Mouse (Mus musculus) activated CD4-positive, CD25-positive, alpha-beta regulatory T cell, adult 4 months (primary cell): ENCODE data around the gene Ptgfrn. TPM values are rescaled to one million over a fixed set of nuclear protein-coding genes. Genes with fewer than 3 reads are reported as not detected.

Source experiments
- ATAC-seq: one replicate; pipeline ENCODE4 v1.8.0; 2017
- polyA plus RNA-seq, 2 experiments: library from polyadenylated mRNA; unstranded; fragments of 100-300 nt; shearing (Covaris generic); gene quantifications; one replicate each; pipeline ENCODE4 v1.2.1; 2017

The Ptgfrn gene
- polyA plus RNA-seq, 2 experiments from 2014 or later, result 1.1 to 1.5 TPM

GRCm38 (mm10) chr3:101077710-101078100, 32.4 kb downstream of the Ptgfrn start:
- no peak for ATAC-seq

GRCm38 (mm10) chr3:101076966-101077709, 32.9 kb downstream of the Ptgfrn start:
- no peak for ATAC-seq

DNA sequence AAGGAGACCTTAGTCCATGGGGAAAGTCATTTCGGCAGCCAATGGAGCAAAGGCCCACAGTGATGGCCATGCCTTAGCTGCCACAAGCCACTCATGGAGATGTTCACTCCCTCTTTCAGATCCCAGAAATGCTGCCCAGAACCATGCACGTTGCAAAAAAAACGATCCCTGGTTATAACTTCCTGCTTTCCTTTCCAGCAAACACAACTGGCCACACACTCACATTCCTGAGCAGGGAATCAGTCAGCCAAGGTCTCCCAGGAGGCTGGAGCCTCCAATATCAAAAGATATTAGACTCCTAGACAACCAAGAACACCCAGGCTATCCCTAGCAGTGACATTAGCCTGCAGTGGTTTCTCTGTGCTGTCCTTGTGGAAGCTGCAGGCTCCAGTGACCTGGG, 34.2 kb downstream of the Ptgfrn start:
- no peak for ATAC-seq

DNA sequence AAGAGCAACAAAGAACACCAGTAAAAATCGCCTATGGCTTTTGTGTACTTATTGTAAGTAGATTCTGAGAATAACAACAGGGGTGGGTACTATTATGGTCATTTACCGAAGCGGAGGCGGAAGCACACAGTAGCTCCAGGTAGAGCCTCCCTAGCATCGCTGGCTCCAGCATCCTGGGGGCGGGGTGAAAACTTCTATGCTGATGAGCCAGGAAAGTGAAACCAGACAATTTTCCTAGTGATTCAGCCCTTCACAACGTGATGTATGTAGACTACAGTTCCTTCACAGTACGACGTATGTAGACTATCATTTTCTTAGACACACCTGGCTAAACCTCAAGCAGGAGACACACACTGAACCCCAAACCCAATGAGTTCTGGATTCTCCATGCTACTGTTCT, 36.7 kb downstream of the Ptgfrn start:
- no peak for ATAC-seq

DNA sequence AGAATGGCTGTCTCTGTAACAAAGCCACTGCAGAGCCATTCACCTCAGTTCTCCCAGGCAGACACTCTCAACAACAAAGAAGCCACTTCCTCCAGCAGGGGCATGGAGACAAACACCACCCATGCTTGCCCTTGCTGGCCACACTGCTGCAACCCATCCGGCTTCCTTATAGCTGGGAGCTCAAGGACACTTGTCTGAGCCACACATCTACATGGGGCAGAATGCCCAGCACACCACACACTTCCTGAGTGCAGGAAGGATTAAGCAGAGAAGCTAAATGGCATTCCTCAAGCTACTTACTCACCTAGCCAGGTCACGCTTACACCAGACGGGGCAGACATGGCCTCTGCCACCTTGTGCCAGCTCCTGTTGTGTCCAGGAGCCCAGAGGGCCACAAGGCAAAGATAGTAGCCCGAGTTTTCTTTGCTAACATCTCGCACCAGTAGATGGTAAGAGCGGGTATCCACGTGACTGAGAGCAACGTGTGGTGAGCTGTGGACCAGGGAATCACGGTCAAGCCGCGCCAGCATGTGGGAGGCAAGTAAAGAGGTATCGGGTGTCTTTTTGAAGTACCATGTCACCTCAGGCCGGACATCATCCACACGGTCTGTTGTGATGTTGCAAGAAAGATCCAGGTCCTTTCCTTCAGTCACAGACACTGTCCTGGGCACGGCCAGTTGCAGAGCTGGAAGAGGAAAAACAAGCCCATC, 37.4 kb downstream of the Ptgfrn start:
- no peak for ATAC-seq

DNA sequence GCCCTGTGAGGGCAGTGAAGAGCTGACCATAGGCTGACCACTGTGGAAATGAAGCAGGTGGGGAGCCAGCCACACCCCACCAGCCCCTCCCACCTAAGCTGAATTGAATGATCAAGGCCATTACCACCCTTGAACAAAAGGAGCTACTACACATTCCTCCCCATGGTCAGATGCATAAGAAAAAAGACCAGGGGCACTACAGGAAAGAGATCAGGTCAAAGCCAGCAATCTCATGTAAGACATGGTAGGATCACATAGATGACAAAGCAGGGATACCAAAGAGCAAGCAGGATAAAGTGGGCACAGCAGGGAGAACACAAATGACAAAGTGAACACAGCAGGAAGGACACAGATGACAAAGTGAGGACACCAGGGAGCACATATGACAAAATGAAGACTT, 38.5 kb downstream of the Ptgfrn start:
- no peak for ATAC-seq

GRCm38 (mm10) chr3:101070796-101071235, 39.3 kb downstream of the Ptgfrn start:
- ATAC-seq, result no peak

GRCm38 (mm10) chr3:101070230-101070795, 39.8 kb downstream of the Ptgfrn start:
- no peak for ATAC-seq

DNA sequence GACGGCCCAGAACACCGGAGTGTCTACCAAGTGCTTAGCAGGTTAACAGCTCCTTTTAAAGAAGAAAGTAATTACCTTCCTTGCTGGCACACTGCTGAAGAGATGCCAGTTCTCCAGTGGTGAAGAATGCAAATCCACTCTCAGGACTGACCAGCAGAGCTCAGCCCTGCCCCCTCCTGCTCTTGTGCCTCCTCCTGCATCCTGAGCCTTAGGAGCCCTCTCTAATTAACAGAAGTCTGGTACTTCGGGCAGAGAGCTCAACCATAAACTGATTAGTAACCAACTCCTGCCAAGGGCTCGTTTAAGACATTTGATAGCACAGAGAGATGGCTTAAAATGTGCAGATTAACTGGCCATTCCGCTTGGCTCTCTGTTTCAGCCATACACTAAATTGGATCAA, 41.4 kb downstream of the Ptgfrn start:
- no peak for ATAC-seq

GRCm38 (mm10) chr3:101066175-101066574, 43.9 kb downstream of the Ptgfrn start:
- ATAC-seq, result peak; percentile 49

DNA sequence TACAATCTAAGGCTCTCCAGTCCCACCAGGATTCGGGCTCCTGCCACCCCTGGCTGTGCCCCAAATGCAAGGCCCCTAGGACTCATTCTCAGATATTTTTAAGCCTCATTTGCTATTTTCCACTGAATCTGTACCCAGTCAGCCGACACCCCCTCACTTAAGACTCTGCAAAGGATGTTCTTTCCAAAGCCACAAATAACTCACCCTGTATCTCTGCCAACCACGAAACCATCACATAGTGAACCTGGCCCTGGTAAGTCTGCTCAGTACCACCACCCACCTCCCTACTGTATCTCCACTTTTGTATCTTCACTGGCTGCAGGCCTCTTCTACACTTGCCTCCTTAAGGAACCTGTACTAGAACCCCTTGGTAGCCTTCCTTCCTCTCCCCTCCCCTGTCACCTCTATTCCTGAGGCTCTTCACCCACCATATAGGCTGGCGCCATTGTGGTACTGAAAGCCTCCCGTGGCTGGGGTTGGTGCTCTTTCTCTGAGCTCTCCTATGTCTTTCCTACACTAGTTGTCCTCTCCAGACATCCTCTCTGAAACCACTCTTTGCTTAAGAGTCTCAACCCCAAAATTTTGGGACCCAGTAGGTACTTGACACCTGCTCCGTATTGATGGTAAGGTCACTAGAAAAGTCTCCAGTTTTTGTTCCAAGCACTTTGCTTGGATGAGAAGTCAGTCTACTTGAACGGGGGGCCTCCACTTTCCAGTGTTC, 48.1 kb downstream of the Ptgfrn start:
- peak; percentile 32 for ATAC-seq

DNA sequence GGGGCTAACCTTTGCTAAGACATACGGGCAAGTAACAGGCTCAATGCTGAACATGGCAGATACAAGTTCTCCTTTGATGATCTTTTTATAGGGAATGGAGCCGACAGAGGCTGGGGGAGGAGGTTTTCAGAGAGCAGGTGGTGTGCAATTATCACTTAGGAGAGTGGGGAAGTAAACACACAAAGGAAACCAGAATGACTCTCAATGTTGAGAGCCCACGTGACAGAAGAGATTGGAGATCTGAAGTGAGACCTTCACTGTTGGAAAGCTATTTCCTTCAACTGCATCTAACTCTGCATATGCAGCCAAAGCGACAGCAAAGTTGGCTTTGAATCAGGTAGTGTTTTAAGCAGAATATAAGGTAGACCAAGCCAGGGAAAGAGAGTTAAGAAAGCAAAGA, 50.9 kb downstream of the Ptgfrn start:
- ATAC-seq, result peak; percentile 48

GRCm38 (mm10) chr3:101058203-101058602, 51.9 kb downstream of the Ptgfrn start:
- peak; percentile 43 for ATAC-seq

DNA sequence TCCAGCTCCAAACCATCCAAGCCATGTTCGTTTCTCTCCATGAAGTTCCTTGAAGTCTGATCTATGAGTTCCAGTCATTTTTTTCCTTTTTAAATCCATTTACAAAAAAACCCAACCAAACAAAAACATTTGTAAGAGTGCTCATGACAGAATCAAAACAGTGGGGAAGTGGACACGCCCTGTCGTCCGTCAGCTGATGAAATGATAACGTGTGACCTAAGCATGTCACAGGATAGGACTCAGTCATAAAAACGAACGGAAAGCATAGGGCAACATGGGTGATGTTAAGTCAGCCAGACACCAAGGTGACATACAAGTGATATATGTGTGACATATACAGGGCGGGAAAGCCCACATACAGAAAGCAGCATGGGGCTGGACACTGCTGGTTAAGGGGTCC, 54.9 kb downstream of the Ptgfrn start:
- ATAC-seq, result no peak

DNA sequence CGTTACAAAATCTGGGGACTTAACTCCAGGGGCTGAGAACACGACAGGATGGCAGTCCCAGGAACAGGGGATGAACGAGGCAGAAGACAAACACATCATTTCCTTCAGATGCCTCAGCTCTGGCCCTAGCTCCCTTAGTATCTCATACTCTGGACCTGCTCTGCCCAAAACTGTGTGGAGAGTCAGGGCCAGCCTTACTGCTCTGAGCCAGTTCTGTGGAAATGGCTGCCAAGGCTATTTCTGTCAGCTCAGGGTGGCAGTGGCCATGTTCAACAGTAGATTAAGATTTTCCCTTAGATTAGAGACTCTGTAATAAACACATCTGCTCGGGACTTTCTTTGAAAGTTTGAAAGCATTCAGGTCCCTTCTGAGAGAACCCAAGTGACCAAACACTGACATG, 58.5 kb downstream of the Ptgfrn start:
- ATAC-seq, result no peak

GRCm38 (mm10) chr3:101049997-101050396, 60.1 kb downstream of the Ptgfrn start:
- no peak for ATAC-seq

- no peak for ATAC-seq
These were observed 61.3 kb downstream of the Ptgfrn start for GRCm38 (mm10) chr3:101048781-101049180.

DNA sequence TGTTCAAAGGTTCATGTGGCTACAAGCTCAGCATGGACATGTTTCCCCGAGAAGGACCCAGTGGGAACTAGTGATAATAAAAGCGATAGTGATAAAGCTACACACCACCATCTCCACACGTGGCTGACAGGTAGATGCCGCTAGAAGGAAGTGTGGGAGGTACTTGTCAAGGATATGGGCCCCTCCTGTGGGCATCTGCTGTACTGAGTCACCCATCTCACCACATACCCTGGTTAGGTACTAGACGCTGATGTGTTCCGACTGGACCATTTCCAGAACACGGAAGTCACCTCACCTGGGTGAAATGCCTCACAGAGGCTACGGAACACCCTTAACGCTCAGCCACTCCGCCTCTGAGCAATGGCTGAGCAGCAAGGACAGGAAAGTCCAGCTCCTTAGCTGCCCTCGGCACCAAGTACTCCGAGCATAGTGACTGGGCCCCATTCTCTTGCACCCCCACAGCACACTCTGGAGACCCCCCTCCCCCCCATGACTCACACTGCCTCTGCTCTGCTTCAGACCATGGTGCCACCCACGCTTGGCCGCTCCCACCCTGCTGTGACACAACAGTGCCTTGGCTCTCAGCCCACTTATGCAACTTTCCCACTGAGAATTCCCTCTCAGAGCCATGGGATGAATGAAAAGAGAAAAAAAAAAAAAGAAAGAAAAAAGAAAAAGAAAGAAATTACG, 62.3 kb downstream of the Ptgfrn start:
- ATAC-seq, result peak; percentile 100

- ATAC-seq, result no peak
These were observed 64.6 kb downstream of the Ptgfrn start for GRCm38 (mm10) chr3:101045431-101045830.

- no peak for ATAC-seq
These were observed 65.4 kb downstream of the Ptgfrn start for GRCm38 (mm10) chr3:101044686-101045085.

GRCm38 (mm10) chr3:101041997-101042396, 68.1 kb downstream of the Ptgfrn start:
- ATAC-seq, result no peak

GRCm38 (mm10) chr3:101037984-101038545, 72.0 kb downstream of the Ptgfrn start:
- ATAC-seq, result no peak
